Mouse (Mus musculus): ENCODE data around the gene Igsf21. TPM values are rescaled to one million over a fixed set of nuclear protein-coding genes. Genes with fewer than 3 reads are reported as not detected.

Gene Igsf21
- polyA plus RNA-seq, 1 experiment from 2014 or later = 1.5 TPM

DNA sequence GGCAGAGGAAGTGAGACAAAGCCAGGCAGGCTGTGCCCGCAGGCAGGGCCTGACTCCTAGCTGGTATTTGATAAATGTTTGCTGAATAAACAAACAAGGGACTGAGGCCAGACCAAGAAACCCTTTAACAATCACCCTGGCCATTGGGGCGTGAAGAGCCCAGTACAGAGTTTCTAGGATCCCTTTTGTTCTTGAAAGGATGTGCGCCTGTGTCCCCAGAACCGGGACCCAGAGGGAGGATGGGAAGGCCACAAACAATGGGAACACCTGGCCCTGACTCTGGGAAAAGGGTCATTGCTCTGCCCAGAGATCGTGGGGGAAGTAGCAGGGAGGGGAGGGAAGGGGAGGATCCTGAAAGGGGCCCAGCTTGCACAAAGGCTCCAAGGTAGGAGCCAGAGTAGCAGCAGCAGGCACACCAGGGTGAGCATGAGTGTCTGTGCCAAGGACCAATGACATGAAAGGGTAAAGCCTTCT is 269.2 kb downstream of the Igsf21 start:
- no peak overlapping the region for H3K27ac ChIP-seq (ENCODE audit: low read length)
- H3K9ac ChIP-seq (ENCODE audit: low read depth, low read length) = no peak overlapping the region
- no peaks in the 10 kb centered on the region for H3K36me3 ChIP-seq (ENCODE audit: control insufficient read depth, insufficient read depth, low read length)
- H3K4me3 ChIP-seq (ENCODE audit: low read length) = no peak overlapping the region
- ATAC-seq = peak; percentile 36; the same call in 1 of the 2 replicates
- 23% methylated on average over 5 of the region's 5 CpGs for WGBS
- no peak overlapping the region for H3K4me2 ChIP-seq (ENCODE audit: low read depth, low read length)
- no peaks in the 10 kb centered on the region for H3K9me3 ChIP-seq (ENCODE audit: control insufficient read depth, low read length)
- H3K27me3 ChIP-seq (replicated peaks; ENCODE audit: control insufficient read depth, insufficient read depth, low read length) = no peaks in the 10 kb centered on the region
- H3K4me1 ChIP-seq (ENCODE audit: control insufficient read depth, insufficient read depth, low read length) = peaks cover 13% of the 10 kb centered on the region
